Mouse (Mus musculus): ENCODE results near the gene Rnft2.
A peak's percentile ranks its signal among the peaks of the same experiment; 100 is the strongest.

Gene Rnft2

GRCm38 (mm10) chr5:118250987-118251386, 6.1 kb upstream of the Rnft2 start:
- DNase-seq (ENCODE audit: low spot score in 2 of 2), result no peak

- no peak for DNase-seq (ENCODE audit: low spot score in 2 of 2)
Observed at GRCm38 (mm10) chr5:118247378-118247777, 2.5 kb upstream of the Rnft2 start.

GRCm38 (mm10) chr5:118245606-118246308, 841 bp upstream of the Rnft2 start:
- DNase-seq (ENCODE audit: low spot score in 2 of 2), result no peak

- no peak for DNase-seq (ENCODE audit: low spot score in 2 of 2)
Observed at GRCm38 (mm10) chr5:118239671-118240070, 5.2 kb downstream of the Rnft2 start.

- DNase-seq (ENCODE audit: low spot score in 2 of 2), result no peak
Observed at GRCm38 (mm10) chr5:118236891-118237290, 8.0 kb downstream of the Rnft2 start.

GRCm38 (mm10) chr5:118230071-118230611, 14.8 kb downstream of the Rnft2 start:
- no peak for DNase-seq (ENCODE audit: low spot score in 2 of 2)

GRCm38 (mm10) chr5:118223142-118223757, 21.7 kb downstream of the Rnft2 start:
- no peak for DNase-seq (ENCODE audit: low spot score in 2 of 2)

GRCm38 (mm10) chr5:118217410-118217809, 27.5 kb downstream of the Rnft2 start:
- no peak for DNase-seq (ENCODE audit: low spot score in 2 of 2)

GRCm38 (mm10) chr5:118214418-118215154, 30.3 kb downstream of the Rnft2 start:
- DNase-seq (ENCODE audit: low spot score in 2 of 2), result peak; percentile 85

GRCm38 (mm10) chr5:118214012-118214411, 30.9 kb downstream of the Rnft2 start:
- DNase-seq (ENCODE audit: low spot score in 2 of 2), result no peak

GRCm38 (mm10) chr5:118205852-118206251, 39.1 kb downstream of the Rnft2 start:
- no peak for DNase-seq (ENCODE audit: low spot score in 2 of 2)

- DNase-seq (ENCODE audit: low spot score in 2 of 2), result no peak
Observed at GRCm38 (mm10) chr5:118204675-118205440, 40.1 kb downstream of the Rnft2 start.

GRCm38 (mm10) chr5:118199670-118200069, 45.2 kb downstream of the Rnft2 start:
- no peak for DNase-seq (ENCODE audit: low spot score in 2 of 2)

- DNase-seq (ENCODE audit: low spot score in 2 of 2), result no peak
Observed at GRCm38 (mm10) chr5:118197421-118197820, 47.5 kb downstream of the Rnft2 start.

- no peak for DNase-seq (ENCODE audit: low spot score in 2 of 2)
Observed at GRCm38 (mm10) chr5:118192221-118192620, 52.7 kb downstream of the Rnft2 start.

GRCm38 (mm10) chr5:118190491-118190890, 54.4 kb downstream of the Rnft2 start:
- no peak for DNase-seq (ENCODE audit: low spot score in 2 of 2)

- no peak for DNase-seq (ENCODE audit: low spot score in 2 of 2)
Observed at GRCm38 (mm10) chr5:118188356-118188755, 56.6 kb downstream of the Rnft2 start.

- DNase-seq (ENCODE audit: low spot score in 2 of 2), result no peak
Observed at GRCm38 (mm10) chr5:118186903-118187633, 57.8 kb downstream of the Rnft2 start.

- DNase-seq (ENCODE audit: low spot score in 2 of 2), result no peak
Observed at GRCm38 (mm10) chr5:118177640-118178039, 67.3 kb downstream of the Rnft2 start.

GRCm38 (mm10) chr5:118175137-118175536, 69.8 kb downstream of the Rnft2 start:
- DNase-seq (ENCODE audit: low spot score in 2 of 2), result no peak

Data from frontal cortex, postnatal 10 days (tissue).